Comparison of ENCODE assay signal across 22 mouse cellular contexts in genomic region chr3:32763902-32764301, GRCm38 (mm10). TPM values are rescaled to one million over a fixed set of nuclear protein-coding genes. Genes with fewer than 3 reads are reported as not detected.
DNase-seq lines count a peak whose midpoint lies in the region; TF ChIP-seq lines count a peak whose summit lies in the region.
"Had no signal": no experiment of that assay in that cellular context is flagged by ENCODE, and none has a peak within 500 bp of the region (broad histone marks: within the 10 kb centered on the region; RNA-seq: fewer than 3 reads in every experiment).

No protein-coding gene starts in this region.

- peak; percentile 17 to 31 for DNase-seq in cerebellum, postnatal 10 days
- DNase-seq in cerebellum, adult 9-11 months: no peak
- DNase-seq in heart, postnatal 4 days: peak; percentile 12
- no peak for DNase-seq in heart, adult 9 months (ENCODE audit: low spot score in 2 of 2)
- DNase-seq in ES-E14 (ENCODE audit: low read depth, low spot score): no peak
- DNase-seq in yolk sac, embryonic 10.5 days (ENCODE audit: low spot score): no peak
- DNase-seq in gastrocnemius, adult 18-20 months (ENCODE audit: low spot score): no peak
- DNase-seq: adrenal gland, adult 2 months; adrenal gland, postnatal 25 days; B cell, adult 2 months; cerebellum, adult 18-20 months; cerebellum, postnatal 14 days; forebrain, postnatal 0 days; gastrocnemius, adult 2 months; gastrocnemius, postnatal 36 days; kidney, adult 2 months had no signal

- H3K27ac ChIP-seq in ES-E14 (ENCODE audit: insufficient read depth, low read depth, low read length, poor library complexity, severe bottlenecking): no peak overlapping the region
- H3K27ac ChIP-seq: embryonic facial prominence, embryonic 12.5 days; forebrain, embryonic 12.5 days; gastrocnemius, adult 2 months; hindbrain, embryonic 12.5 days; kidney, embryonic 15.5 days had no signal

- H3K9me3 ChIP-seq in ES-E14 (ENCODE audit: control insufficient read depth, insufficient read depth, low read depth, low read length): no peaks in the 10 kb centered on the region
- H3K9me3 ChIP-seq: embryonic facial prominence, embryonic 12.5 days; forebrain, embryonic 12.5 days; hindbrain, embryonic 12.5 days; kidney, embryonic 15.5 days had no signal

- H3K36me3 ChIP-seq in ES-E14 (ENCODE audit: control insufficient read depth, insufficient read depth, low read length, poor library complexity, severe bottlenecking): no peaks in the 10 kb centered on the region
- H3K36me3 ChIP-seq: embryonic facial prominence, embryonic 12.5 days; forebrain, embryonic 12.5 days; hindbrain, embryonic 12.5 days; kidney, embryonic 15.5 days had no signal

- H3K4me1 ChIP-seq in ES-E14 (ENCODE audit: control insufficient read depth in 2 of 2, insufficient read depth in 2 of 2, low read length in 2 of 2, poor library complexity in 1 of 2): peaks cover 4 to 5% of the 10 kb centered on the region in 2 experiments; a peak in 3 of 4 replicates
- H3K4me1 ChIP-seq: embryonic facial prominence, embryonic 12.5 days; forebrain, embryonic 12.5 days; hindbrain, embryonic 12.5 days; kidney, embryonic 15.5 days had no signal

- in situ Hi-C loops in ES-E14 (cut with MboI; ENCODE audit: low sequenced_read_pairs in 2 of 2, unreplicated experiment in 2 of 2): no loop called here

- peak overlapping the region; percentile 17 to 42; a peak in 3 of 4 replicates for H3K4me3 ChIP-seq in ES-E14 (ENCODE audit: insufficient read depth in 1 of 2, low read depth in 1 of 2, low read length in 2 of 2, poor library complexity in 1 of 2, severe bottlenecking in 1 of 2)
- H3K4me3 ChIP-seq: embryonic facial prominence, embryonic 12.5 days; forebrain, embryonic 12.5 days; gastrocnemius, adult 2 months; hindbrain, embryonic 12.5 days; kidney, embryonic 15.5 days had no signal

- no peak overlapping the region for H3K9ac ChIP-seq in ES-E14 (ENCODE audit: insufficient read depth, low read depth, low read length, poor library complexity, severe bottlenecking)
- H3K9ac ChIP-seq: embryonic facial prominence, embryonic 12.5 days; forebrain, embryonic 12.5 days; forebrain, postnatal 0 days; hindbrain, embryonic 12.5 days; kidney, embryonic 15.5 days had no signal

TF ChIP-seq in ES-E14, 5 proteins besides CTCF, POLR2A, EP300 and RAD21:
- TF ChIP-seq MAFK (IDR thresholded peaks at IDR 0.05; ENCODE audit: insufficient read depth, low read depth, low read length) (no peak), ZC3H11A (IDR thresholded peaks at IDR 0.05; ENCODE audit: borderline replicate concordance, low read depth, low read length) (no peak), ZNF384 (IDR thresholded peaks at IDR 0.05; ENCODE audit: low read depth, low read length) (no peak), CHD2 (IDR thresholded peaks at IDR 0.05; ENCODE audit: low read depth, low read length) (no peak), HCFC1 (IDR thresholded peaks at IDR 0.05; ENCODE audit: borderline replicate concordance, insufficient read depth, low read length) (no peak)

RNA-seq across cellular contexts. Expression of gene Mrpl47, which starts 26.5 kb away (rescaled TPM):
- total RNA-seq in heart, postnatal 4 days (2021): 10 to 100 TPM; 36.9 to 45.3 TPM
- total RNA-seq in ES-E14 (2012; rRNA removed): 34.9 and 40.3 TPM in 2 replicates
- total RNA-seq in gastrocnemius, adult 18-20 months (2021): 10 to 100 TPM; 24.5 to 26.9 TPM

RNA-seq across cellular contexts. Expression of gene Ndufb5, which starts 27.1 kb away (rescaled TPM):
- 100 to 1,000 TPM; 562 to 570 TPM for total RNA-seq in heart, postnatal 4 days (2021)
- total RNA-seq in ES-E14 (2012; rRNA removed): 199 and 237 TPM in 2 replicates
- total RNA-seq in gastrocnemius, adult 18-20 months (2021): 100 to 1,000 TPM; 575 to 650 TPM

RNA-seq across cellular contexts. Expression of gene Usp13, which starts 53.4 kb away (rescaled TPM):
- 100 to 1,000 TPM; 137 to 146 TPM for total RNA-seq in heart, postnatal 4 days (2021)
- 6.2 TPM in 2 replicates for total RNA-seq in ES-E14 (2012; rRNA removed)
- total RNA-seq in gastrocnemius, adult 18-20 months (2021): 100 to 1,000 TPM; 191 to 208 TPM
- total RNA-seq: common myeloid progenitor, adult 5-6 weeks; MEL had no signal

RNA-seq across cellular contexts. Expression of gene Actl6a, which starts 57.8 kb away (rescaled TPM):
- 10 to 100 TPM; 46.6 to 54.2 TPM for total RNA-seq in heart, postnatal 4 days (2021)
- 160 and 178 TPM in 2 replicates for total RNA-seq in ES-E14 (2012; rRNA removed)
- total RNA-seq in gastrocnemius, adult 18-20 months (2021): 10 to 100 TPM; 14.3 to 14.7 TPM

Comparison
In these comparisons a context has a peak if more than half of its experiments do, and no peak if none do; other contexts are left out.
1. DNase-seq: peak in cerebellum, postnatal 10 days (2 of 2) and heart, postnatal 4 days (single experiment); none in cerebellum, adult 9-11 months (single experiment), heart, adult 9 months (0 of 2), ES-E14 (single experiment), yolk sac, embryonic 10.5 days (single experiment) and gastrocnemius, adult 18-20 months (single experiment).
2. RNA of gene Usp13, which starts 53.4 kb away (total RNA-seq): 191 to 208 TPM in gastrocnemius, adult 18-20 months and 137 to 146 TPM in heart, postnatal 4 days; 6.2 TPM in ES-E14; every median in the first group is over 10 times any median in the second.